ENCODE assay signal across 9 mouse cellular contexts in genomic region chr4:154981530-154981929, GRCm38 (mm10). TPM values are rescaled to one million over a fixed set of nuclear protein-coding genes. Genes with fewer than 3 reads are reported as not detected.
DNase-seq lines count a peak whose midpoint lies in the region; ATAC-seq and TF ChIP-seq lines count a peak whose summit lies in the region.
"Had no signal": no experiment of that assay in that cellular context is flagged by ENCODE, and none has a peak within 500 bp of the region (broad histone marks: within the 10 kb centered on the region; RNA-seq: fewer than 3 reads in every experiment).

No protein-coding gene starts in this region.

- no peaks in the 10 kb centered on the region for H3K4me1 ChIP-seq in heart, embryonic 16.5 days (ENCODE audit: control insufficient read depth, insufficient read depth, low read length)
- peaks cover 6% of the 10 kb centered on the region for H3K4me1 ChIP-seq in heart, embryonic 11.5 days (ENCODE audit: control insufficient read depth, insufficient read depth, low read length)
- peaks cover 10% of the 10 kb centered on the region for H3K4me1 ChIP-seq in forebrain, embryonic 16.5 days (replicated peaks; ENCODE audit: control insufficient read depth, insufficient read depth, low read length)
- peaks cover 14% of the 10 kb centered on the region for H3K4me1 ChIP-seq in kidney, embryonic 16.5 days (ENCODE audit: insufficient read depth, low read length)
- H3K4me1 ChIP-seq in limb, embryonic 12.5 days (replicated peaks) = peaks cover 21% of the 10 kb centered on the region
- peaks cover 26% of the 10 kb centered on the region for H3K4me1 ChIP-seq in midbrain, embryonic 13.5 days (replicated peaks)
- H3K4me1 ChIP-seq in stomach, postnatal 0 days (replicated peaks; ENCODE audit: control insufficient read depth, insufficient read depth) = no peaks in the 10 kb centered on the region

- no peak overlapping the region for H3K9ac ChIP-seq in heart, embryonic 16.5 days (ENCODE audit: low read length)
- H3K9ac ChIP-seq in heart, embryonic 11.5 days (ENCODE audit: low read depth, low read length) = no peak overlapping the region
- H3K9ac ChIP-seq in forebrain, embryonic 16.5 days (replicated peaks; ENCODE audit: low read depth, low read length) = no peak overlapping the region
- no peak overlapping the region for H3K9ac ChIP-seq in kidney, embryonic 16.5 days (replicated peaks; ENCODE audit: low read length)
- no peak overlapping the region for H3K9ac ChIP-seq in limb, embryonic 12.5 days (replicated peaks)
- H3K9ac ChIP-seq in midbrain, embryonic 13.5 days (replicated peaks) = no peak overlapping the region
- H3K9ac ChIP-seq in stomach, postnatal 0 days (ENCODE audit: low read length) = no peak overlapping the region
- H3K9ac ChIP-seq: liver, embryonic 15.5 days had no signal

- DNase-seq in cerebellum, adult 11-12 months = peak; percentile 72
- peak; percentile 73 for DNase-seq in stomach, postnatal 0 days (ENCODE audit: low spot score)

- TF ChIP-seq EP300 in stomach, postnatal 0 days (optimal IDR thresholded peaks at IDR 0.05) = no peak

- H3K4me2 ChIP-seq in heart, embryonic 16.5 days (ENCODE audit: low read depth, low read length) = no peak overlapping the region
- H3K4me2 ChIP-seq in heart, embryonic 11.5 days = no peak overlapping the region; the same call in 1 of the 2 replicates
- H3K4me2 ChIP-seq in forebrain, embryonic 16.5 days (ENCODE audit: low read length) = no peak overlapping the region
- H3K4me2 ChIP-seq in kidney, embryonic 16.5 days (replicated peaks; ENCODE audit: low read depth, low read length) = no peak overlapping the region
- H3K4me2 ChIP-seq in limb, embryonic 12.5 days = no peak overlapping the region
- no peak overlapping the region for H3K4me2 ChIP-seq in midbrain, embryonic 13.5 days (replicated peaks)
- H3K4me2 ChIP-seq in stomach, postnatal 0 days (replicated peaks; ENCODE audit: low read depth) = no peak overlapping the region
- H3K4me2 ChIP-seq: liver, embryonic 15.5 days had no signal

- 39% methylated on average over 7 of the region's 7 CpGs for WGBS in heart, embryonic 16.5 days
- WGBS in heart, embryonic 11.5 days (ENCODE audit: insufficient replicate concordance) = 37% methylated on average over 7 of the region's 7 CpGs
- 30% methylated on average over 7 of the region's 7 CpGs for WGBS in forebrain, embryonic 16.5 days
- whole genome bisulfite sequencing in kidney, embryonic 16.5 days = 43% methylated on average over 7 of the region's 7 CpGs
- WGBS in limb, embryonic 12.5 days = 52% methylated on average over 7 of the region's 7 CpGs
- WGBS in midbrain, embryonic 13.5 days = 43% methylated on average over 7 of the region's 7 CpGs
- 45% methylated on average over 7 of the region's 7 CpGs for WGBS in stomach, postnatal 0 days

- peak; percentile 87 for TF ChIP-seq CTCF in stomach, postnatal 0 days (IDR thresholded peaks at IDR 0.05; ENCODE audit: low read depth)

- no peak overlapping the region for H3K27ac ChIP-seq in heart, embryonic 16.5 days (ENCODE audit: low read length)
- no peak overlapping the region for H3K27ac ChIP-seq in heart, embryonic 11.5 days (ENCODE audit: low read depth, low read length)
- no peak overlapping the region for H3K27ac ChIP-seq in forebrain, embryonic 16.5 days (ENCODE audit: low read length)
- H3K27ac ChIP-seq in kidney, embryonic 16.5 days (ENCODE audit: low read length) = no peak overlapping the region
- H3K27ac ChIP-seq in limb, embryonic 12.5 days = no peak overlapping the region
- no peak overlapping the region for H3K27ac ChIP-seq in midbrain, embryonic 13.5 days
- H3K27ac ChIP-seq in stomach, postnatal 0 days (replicated peaks) = no peak overlapping the region
- H3K27ac ChIP-seq: liver, embryonic 15.5 days had no signal

- H3K9me3 ChIP-seq in heart, embryonic 16.5 days (replicated peaks; ENCODE audit: control insufficient read depth, low read length) = no peaks in the 10 kb centered on the region
- no peaks in the 10 kb centered on the region for H3K9me3 ChIP-seq in heart, embryonic 11.5 days (replicated peaks; ENCODE audit: control insufficient read depth, low read length)
- no peaks in the 10 kb centered on the region for H3K9me3 ChIP-seq in forebrain, embryonic 16.5 days (ENCODE audit: control insufficient read depth, low read length)
- H3K9me3 ChIP-seq in kidney, embryonic 16.5 days (ENCODE audit: low read length) = no peaks in the 10 kb centered on the region
- no peaks in the 10 kb centered on the region for H3K9me3 ChIP-seq in limb, embryonic 12.5 days
- H3K9me3 ChIP-seq in midbrain, embryonic 13.5 days = no peaks in the 10 kb centered on the region
- H3K9me3 ChIP-seq in stomach, postnatal 0 days (ENCODE audit: control insufficient read depth, low read length) = no peaks in the 10 kb centered on the region
- H3K9me3 ChIP-seq: liver, embryonic 15.5 days had no signal

- peaks cover 9% of the 10 kb centered on the region; the same call in 1 of the 2 replicates for H3K27me3 ChIP-seq in heart, embryonic 16.5 days (ENCODE audit: control insufficient read depth, insufficient read depth, low read length)
- peaks cover 24% of the 10 kb centered on the region for H3K27me3 ChIP-seq in heart, embryonic 11.5 days (ENCODE audit: control insufficient read depth, insufficient read depth, low read length)
- no peaks in the 10 kb centered on the region for H3K27me3 ChIP-seq in forebrain, embryonic 16.5 days (replicated peaks; ENCODE audit: control insufficient read depth, insufficient read depth, low read length)
- no peaks in the 10 kb centered on the region for H3K27me3 ChIP-seq in kidney, embryonic 16.5 days (ENCODE audit: insufficient read depth, low read length)
- peaks cover 32% of the 10 kb centered on the region for H3K27me3 ChIP-seq in limb, embryonic 12.5 days
- H3K27me3 ChIP-seq in midbrain, embryonic 13.5 days = peaks cover 23% of the 10 kb centered on the region
- no peaks in the 10 kb centered on the region for H3K27me3 ChIP-seq in stomach, postnatal 0 days (ENCODE audit: control insufficient read depth, insufficient read depth, low read length)

- ATAC-seq in heart, embryonic 16.5 days (replicated peaks; ENCODE audit: extremely low read depth, insufficient read depth, low FRiP score) = peak; percentile 47; the same call in 1 of the 2 replicates
- ATAC-seq in heart, embryonic 11.5 days (replicated peaks; ENCODE audit: insufficient number of reproducible peaks, low FRiP score, low TSS enrichment) = no peak
- peak; percentile 79 for ATAC-seq in forebrain, embryonic 16.5 days
- ATAC-seq in kidney, embryonic 16.5 days (ENCODE audit: low FRiP score, low TSS enrichment) = peak; percentile 26
- 0 out of 2 replicates have a peak, but pooled peaks have one; percentile 8 for ATAC-seq in limb, embryonic 12.5 days (ENCODE audit: insufficient number of reproducible peaks, insufficient read depth, low FRiP score, low TSS enrichment, low read depth)
- ATAC-seq in midbrain, embryonic 13.5 days = peak; percentile 68
- ATAC-seq in stomach, postnatal 0 days (ENCODE audit: low FRiP score, low TSS enrichment) = peak; percentile 58

- H3K36me3 ChIP-seq in heart, embryonic 16.5 days (ENCODE audit: control insufficient read depth, insufficient read depth) = peaks cover 44% of the 10 kb centered on the region
- peaks cover 36% of the 10 kb centered on the region for H3K36me3 ChIP-seq in heart, embryonic 11.5 days (ENCODE audit: control insufficient read depth, insufficient read depth, low read length)
- H3K36me3 ChIP-seq in forebrain, embryonic 16.5 days (ENCODE audit: control insufficient read depth, insufficient read depth) = peaks cover 24% of the 10 kb centered on the region
- peaks cover 47% of the 10 kb centered on the region for H3K36me3 ChIP-seq in kidney, embryonic 16.5 days (ENCODE audit: insufficient read depth, low read length)
- peaks cover 53% of the 10 kb centered on the region for H3K36me3 ChIP-seq in limb, embryonic 12.5 days
- H3K36me3 ChIP-seq in midbrain, embryonic 13.5 days = peaks cover 47% of the 10 kb centered on the region
- peaks cover 31% of the 10 kb centered on the region for H3K36me3 ChIP-seq in stomach, postnatal 0 days (ENCODE audit: control insufficient read depth, insufficient read depth, low read length)

- no peak overlapping the region for H3K4me3 ChIP-seq in heart, embryonic 16.5 days (ENCODE audit: low read length)
- no peak overlapping the region for H3K4me3 ChIP-seq in heart, embryonic 11.5 days (ENCODE audit: low read depth, low read length)
- H3K4me3 ChIP-seq in forebrain, embryonic 16.5 days (replicated peaks; ENCODE audit: low read length) = no peak overlapping the region
- H3K4me3 ChIP-seq in kidney, embryonic 16.5 days (ENCODE audit: low read length) = no peak overlapping the region
- H3K4me3 ChIP-seq in limb, embryonic 12.5 days (replicated peaks) = no peak overlapping the region
- no peak overlapping the region for H3K4me3 ChIP-seq in midbrain, embryonic 13.5 days (replicated peaks)
- no peak overlapping the region for H3K4me3 ChIP-seq in stomach, postnatal 0 days (ENCODE audit: low read depth, low read length)
- H3K4me3 ChIP-seq: liver, embryonic 15.5 days had no signal

RNA-seq across cellular contexts. Expression of gene Pank4, which starts 17.6 kb away (rescaled TPM):
- polyA plus RNA-seq in heart, embryonic 16.5 days (2015; fragmentation: Nextera tagmentation; extraction: Ambion mirVana) = 44.2 and 47.2 TPM in 2 replicates
- polyA plus RNA-seq in heart, embryonic 11.5 days (2014; fragmentation: Nextera tagmentation; extraction: Ambion mirVana) = 40.6 and 45.0 TPM in 2 replicates
- polyA plus RNA-seq in forebrain, embryonic 16.5 days (2015; fragmentation: Nextera tagmentation; extraction: Ambion mirVana) = 47.1 and 47.3 TPM in 2 replicates
- polyA plus RNA-seq in kidney, embryonic 16.5 days (2015; fragmentation: Nextera tagmentation; extraction: Ambion mirVana) = 51.9 and 53.8 TPM in 2 replicates
- polyA plus RNA-seq in limb, embryonic 12.5 days (2016; fragmentation: Nextera tagmentation; extraction: Ambion mirVana) = 56.3 and 60.5 TPM in 2 replicates
- 42.0 and 43.3 TPM in 2 replicates for polyA plus RNA-seq in midbrain, embryonic 13.5 days (2015; fragmentation: Nextera tagmentation; extraction: Ambion mirVana)
- polyA plus RNA-seq in stomach, postnatal 0 days (2015; fragmentation: Nextera tagmentation; extraction: Ambion mirVana) = 14.8 and 14.9 TPM in 2 replicates

RNA-seq across cellular contexts. Expression of gene Hes5, which starts 20.8 kb away (rescaled TPM):
- polyA plus RNA-seq in heart, embryonic 16.5 days (2015; fragmentation: Nextera tagmentation; extraction: Ambion mirVana) = 0.29 and 0.34 TPM in 2 replicates
- 0.56 TPM in 1 of 2 replicates, not detected in the other for polyA plus RNA-seq in heart, embryonic 11.5 days (2014; fragmentation: Nextera tagmentation; extraction: Ambion mirVana)
- 91.4 and 100 TPM in 2 replicates for polyA plus RNA-seq in forebrain, embryonic 16.5 days (2015; fragmentation: Nextera tagmentation; extraction: Ambion mirVana)
- 17.2 and 20.1 TPM in 2 replicates for polyA plus RNA-seq in kidney, embryonic 16.5 days (2015; fragmentation: Nextera tagmentation; extraction: Ambion mirVana)
- polyA plus RNA-seq in limb, embryonic 12.5 days (2016; fragmentation: Nextera tagmentation; extraction: Ambion mirVana) = 0.54 and 1.1 TPM in 2 replicates
- 291 and 346 TPM in 2 replicates for polyA plus RNA-seq in midbrain, embryonic 13.5 days (2015; fragmentation: Nextera tagmentation; extraction: Ambion mirVana)
- 0.24 and 0.36 TPM in 2 replicates for polyA plus RNA-seq in stomach, postnatal 0 days (2015; fragmentation: Nextera tagmentation; extraction: Ambion mirVana)

RNA-seq across cellular contexts. Expression of gene Tnfrsf14, which starts 53.2 kb away (rescaled TPM):
- polyA plus RNA-seq in heart, embryonic 16.5 days (2015; fragmentation: Nextera tagmentation; extraction: Ambion mirVana) = 1.3 and 1.8 TPM in 2 replicates
- polyA plus RNA-seq in heart, embryonic 11.5 days (2014; fragmentation: Nextera tagmentation; extraction: Ambion mirVana) = 3.0 and 4.4 TPM in 2 replicates
- 0.27 TPM in 1 of 2 replicates, not detected in the other for polyA plus RNA-seq in forebrain, embryonic 16.5 days (2015; fragmentation: Nextera tagmentation; extraction: Ambion mirVana)
- 0.74 and 0.95 TPM in 2 replicates for polyA plus RNA-seq in kidney, embryonic 16.5 days (2015; fragmentation: Nextera tagmentation; extraction: Ambion mirVana)
- 1.0 and 1.4 TPM in 2 replicates for polyA plus RNA-seq in limb, embryonic 12.5 days (2016; fragmentation: Nextera tagmentation; extraction: Ambion mirVana)
- polyA plus RNA-seq in midbrain, embryonic 13.5 days (2015; fragmentation: Nextera tagmentation; extraction: Ambion mirVana) = 0.40 TPM in 2 replicates
- polyA plus RNA-seq in stomach, postnatal 0 days (2015; fragmentation: Nextera tagmentation; extraction: Ambion mirVana) = 0.61 TPM in 2 replicates
